Mouse (Mus musculus) C2C12 (cell line): ENCODE measurements around the gene Rpl19. TPM values are rescaled to one million over a fixed set of nuclear protein-coding genes. Genes with fewer than 3 reads are reported as not detected.
A peak's percentile ranks its signal among the peaks of the same experiment; 100 is the strongest.

ENCODE experiments used
- H3K27me3 ChIP-seq: one replicate; pipeline ENCODE4 v1.6.1; 2011; ENCODE audit not compliant: control insufficient read depth, insufficient read depth, insufficient read length
- H3K36me3 ChIP-seq: one replicate; pipeline ENCODE4 v1.6.1; 2011; ENCODE audit not compliant: control insufficient read depth, insufficient read depth
- H3K4me3 ChIP-seq: one replicate; pipeline ENCODE4 v1.5.1; 2011; ENCODE audit warnings: mild to moderate bottlenecking, control low read depth; ENCODE audit not compliant: poor library complexity, insufficient read depth, severe bottlenecking
- H3K79me2 ChIP-seq: one replicate; pipeline ENCODE4 v1.6.1; 2011; ENCODE audit not compliant: control insufficient read depth, insufficient read depth
- H3K79me3 ChIP-seq: one replicate; pipeline ENCODE4 v1.6.1; 2011; ENCODE audit warnings: low read depth, control low read depth
- H3ac ChIP-seq: one replicate; pipeline ENCODE3; 2011; ENCODE audit warnings: low read depth; ENCODE audit not compliant: control insufficient read depth, insufficient read length
- CEBPB ChIP-seq: IDR thresholded peaks from one replicate; pipeline ENCODE4 v1.6.1; 2011; ENCODE audit warnings: low read depth, mild to moderate bottlenecking, control low read depth, moderate library complexity
- CTCF ChIP-seq: IDR thresholded peaks from one replicate; pipeline ENCODE4 v1.5.1; 2011; ENCODE audit not compliant: control insufficient read depth, insufficient read depth, insufficient read length
- FOSL1 ChIP-seq: IDR thresholded peaks from one replicate; pipeline ENCODE4 v1.8.0; 2011; ENCODE audit warnings: mild to moderate bottlenecking, low read length; ENCODE audit not compliant: poor library complexity, insufficient read depth, severe bottlenecking
- MAX ChIP-seq: IDR thresholded peaks from one replicate; pipeline ENCODE4 v1.6.1; 2011; ENCODE audit warnings: mild to moderate bottlenecking, control low read depth
- MYOD1 ChIP-seq: IDR thresholded peaks from one replicate; pipeline ENCODE4 v1.6.1; 2011; ENCODE audit warnings: low read depth; ENCODE audit not compliant: control insufficient read depth, insufficient read length
- MYOG ChIP-seq: IDR thresholded peaks from one replicate; pipeline ENCODE4 v1.6.1; 2011; ENCODE audit not compliant: control insufficient read depth, insufficient read length; ENCODE audit errors: extremely low read depth
- USF1 ChIP-seq: IDR thresholded peaks from one replicate; pipeline ENCODE4 v1.6.1; 2011; ENCODE audit warnings: low read depth, mild to moderate bottlenecking, control low read depth, moderate library complexity
- polyA plus RNA-seq: library from polyadenylated mRNA; unstranded; fragments of >200 nt; fragmentation: generic; extraction: Trizol; gene quantifications from one replicate; pipeline ENCODE4 v1.2.1, GENCODE M21; 2012; ENCODE audit warnings: missing spikeins

Rpl19 gene
- polyA plus RNA-seq, 1 experiment = 3,682 TPM

DNA sequence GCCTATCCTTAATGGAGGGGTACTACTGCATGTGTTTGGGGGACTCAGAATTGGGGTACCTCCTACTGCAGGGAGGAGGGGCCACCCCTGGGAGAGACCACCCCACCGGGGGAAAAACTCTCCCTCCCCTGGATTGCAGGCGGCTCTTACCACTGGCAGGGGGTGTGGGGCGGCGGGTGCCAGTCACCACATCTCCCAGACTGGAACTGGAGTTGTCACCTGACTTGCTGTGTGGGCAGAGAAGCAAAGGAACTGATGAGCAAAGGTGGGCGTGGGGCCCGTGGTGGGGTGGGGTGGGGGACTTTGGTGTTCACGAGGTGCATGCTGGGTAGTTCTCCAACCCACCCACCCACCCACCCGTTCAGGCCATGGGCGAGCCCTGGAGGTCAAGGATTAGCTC lies 14.8 kb upstream of the Rpl19 start:
- H3K79me3 ChIP-seq = no peaks in the 10 kb centered on the region
- no peaks in the 10 kb centered on the region for H3K79me2 ChIP-seq
- H3K36me3 ChIP-seq = peaks cover 3% of the 10 kb centered on the region
- no peak overlapping the region for H3K4me3 ChIP-seq
- H3K27me3 ChIP-seq = no peaks in the 10 kb centered on the region
- H3ac ChIP-seq = no peak overlapping the region
- TF ChIP-seq MYOG = no peak
- no peak for TF ChIP-seq CEBPB
- TF ChIP-seq CTCF = no peak
- TF ChIP-seq USF1 = no peak
- no peak for TF ChIP-seq MAX
- TF ChIP-seq MYOD1 = no peak
- TF ChIP-seq FOSL1 = no peak

GRCm38 (mm10) chr11:98012831-98013230 lies 13.7 kb upstream of the Rpl19 start:
- Histone ChIP-seq H3K36me3 (peaks cover 1% of the 10 kb centered on the region), H3K79me3 (no peaks in the 10 kb centered on the region), H3ac (no peak overlapping the region), H3K79me2 (no peaks in the 10 kb centered on the region), H3K4me3 (no peak overlapping the region), H3K27me3 (no peaks in the 10 kb centered on the region)
- TF ChIP-seq USF1 = no peak
- TF ChIP-seq MYOG = no peak
- TF ChIP-seq FOSL1 = no peak
- no peak for TF ChIP-seq CTCF
- no peak for TF ChIP-seq MAX
- no peak for TF ChIP-seq CEBPB

GRCm38 (mm10) chr11:98016177-98016576 lies 10.3 kb upstream of the Rpl19 start:
- Histone ChIP-seq H3K27me3 (no peaks in the 10 kb centered on the region), H3K79me3 (no peaks in the 10 kb centered on the region), H3K36me3 (no peaks in the 10 kb centered on the region), H3ac (no peak overlapping the region), H3K79me2 (no peaks in the 10 kb centered on the region), H3K4me3 (no peak overlapping the region)
- no peak for TF ChIP-seq CEBPB
- no peak for TF ChIP-seq CTCF
- no peak for TF ChIP-seq USF1
- TF ChIP-seq MYOG = no peak
- no peak for TF ChIP-seq MAX
- no peak for TF ChIP-seq FOSL1
- TF ChIP-seq MYOD1 = no peak

DNA sequence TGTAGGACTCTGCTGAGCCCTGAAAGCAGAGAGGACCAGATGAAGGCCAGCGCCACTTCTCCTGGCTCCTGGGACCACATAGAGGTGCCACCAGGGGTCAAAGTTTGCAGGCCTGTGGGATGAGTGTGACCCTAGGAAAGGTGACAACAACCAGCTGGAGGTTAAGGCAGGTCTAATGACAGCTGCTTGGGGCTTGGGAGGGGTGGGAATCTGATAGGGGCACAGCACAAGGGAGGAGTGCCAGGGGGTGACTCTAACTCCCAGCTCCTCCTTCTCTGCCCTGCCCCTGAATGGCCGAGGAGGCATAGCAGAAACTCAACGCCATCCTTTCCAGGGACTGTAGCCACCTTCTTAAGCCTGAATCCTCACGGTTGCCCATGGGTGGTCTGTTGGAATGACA lies 9.7 kb upstream of the Rpl19 start:
- Histone ChIP-seq H3K79me3 (no peaks in the 10 kb centered on the region), H3ac (no peak overlapping the region), H3K4me3 (no peak overlapping the region), H3K36me3 (no peaks in the 10 kb centered on the region), H3K27me3 (no peaks in the 10 kb centered on the region), H3K79me2 (peaks cover 6% of the 10 kb centered on the region)
- TF ChIP-seq MAX (no peak), CTCF (no peak), MYOG (no peak), CEBPB (no peak), FOSL1 (no peak), MYOD1 (no peak)

DNA sequence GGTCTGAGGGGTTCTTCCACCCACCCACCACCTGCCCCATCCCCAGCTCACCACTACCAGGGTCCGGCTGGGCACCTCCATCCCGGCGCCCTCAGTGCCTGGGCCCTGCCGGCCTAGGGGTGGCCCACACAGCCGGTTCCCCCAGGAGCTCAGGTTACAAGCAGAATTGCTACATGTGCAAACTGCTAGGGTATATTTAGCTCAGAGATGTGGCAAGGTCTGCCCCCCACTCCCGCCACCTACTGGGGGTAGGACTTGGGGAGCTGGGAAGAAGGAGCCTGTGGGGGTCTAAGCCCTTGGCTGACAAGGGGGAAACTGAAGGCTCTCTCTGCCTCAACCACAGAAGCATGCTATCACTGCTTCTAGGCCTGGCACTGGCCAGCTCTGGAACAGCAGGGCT lies 8.3 kb upstream of the Rpl19 start:
- Histone ChIP-seq H3K27me3 (no peaks in the 10 kb centered on the region), H3K4me3 (no peak overlapping the region), H3K79me3 (no peaks in the 10 kb centered on the region), H3K36me3 (no peaks in the 10 kb centered on the region), H3ac (no peak overlapping the region), H3K79me2 (peaks cover 10% of the 10 kb centered on the region)
- TF ChIP-seq CEBPB (no peak), FOSL1 (no peak), MYOD1 (no peak), MYOG (no peak), MAX (no peak), USF1 (no peak), CTCF (no peak)

DNA sequence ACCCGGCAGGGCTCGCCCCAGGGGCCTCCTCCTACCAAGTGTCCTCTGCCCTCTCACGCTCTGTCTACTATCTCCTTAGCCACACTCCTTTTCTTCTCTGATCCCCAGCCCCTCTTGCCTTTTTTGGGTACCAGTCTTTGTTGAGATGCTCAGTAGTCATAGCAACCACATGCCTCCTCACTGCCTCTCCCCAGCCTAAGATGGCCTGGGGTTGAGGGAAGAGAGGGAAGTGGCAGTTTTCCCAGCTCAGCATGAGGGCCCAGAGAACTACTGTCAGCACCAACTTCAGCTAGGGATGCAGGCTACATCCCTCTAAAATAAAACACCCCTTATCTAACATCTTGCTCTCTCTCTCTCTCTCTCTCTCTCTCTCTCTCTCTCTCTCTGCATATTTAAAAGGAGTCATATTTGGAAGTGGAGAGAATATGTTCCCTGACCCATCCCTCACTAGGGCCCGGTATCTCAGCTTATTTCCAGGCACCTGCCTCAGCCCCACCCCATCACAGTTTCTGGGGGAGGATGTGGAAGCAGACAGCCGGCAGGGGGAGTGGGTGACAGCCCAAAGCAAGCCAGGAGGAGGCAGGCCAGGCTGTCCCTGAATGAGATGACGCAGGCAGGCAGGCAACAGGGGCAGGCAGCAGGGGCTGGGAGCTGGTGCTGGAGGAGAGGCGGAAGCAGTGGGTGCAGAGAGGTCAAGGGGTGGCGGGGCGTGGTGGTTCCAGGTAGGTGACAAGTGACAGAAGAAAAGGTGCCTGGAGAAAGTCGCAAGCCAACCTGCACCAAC lies 7.5 kb upstream of the Rpl19 start:
- no peaks in the 10 kb centered on the region for H3K27me3 ChIP-seq
- no peaks in the 10 kb centered on the region for H3K36me3 ChIP-seq
- H3K79me2 ChIP-seq = peaks cover 10% of the 10 kb centered on the region
- no peak overlapping the region for H3ac ChIP-seq
- no peak overlapping the region for H3K4me3 ChIP-seq
- TF ChIP-seq CTCF = peak; percentile 16
- TF ChIP-seq MYOG = no peak
- no peaks in the 10 kb centered on the region for H3K79me3 ChIP-seq
